23 mouse cellular contexts compared by ENCODE assay signal in genomic region chr1:58909636-58910272, GRCm38 (mm10).
DNase-seq lines count a peak whose midpoint lies in the region; ATAC-seq and TF ChIP-seq lines count a peak whose summit lies in the region.
"Had no signal": no experiment of that assay in that cellular context is flagged by ENCODE, and none has a peak within 500 bp of the region (broad histone marks: within the 10 kb centered on the region; RNA-seq: fewer than 3 reads in every experiment).

No protein-coding gene starts in this region.

- no peak for TF ChIP-seq CTCF in layer of hippocampus, adult 2 months (conservative IDR thresholded peaks at IDR 0.05)
- no peak for TF ChIP-seq CTCF in embryonic fibroblast, embryonic 13.5 days (IDR thresholded peaks at IDR 0.05; ENCODE audit: borderline replicate concordance, insufficient read depth, low read length)

- H3K27ac ChIP-seq in layer of hippocampus, adult 2 months = 0 out of 2 replicates have a peak overlapping the region, but pooled peaks have one; percentile 5
- peak overlapping the region; percentile 43 for H3K27ac ChIP-seq in embryonic fibroblast, embryonic 13.5 days (ENCODE audit: insufficient read depth, low read length)
- H3K27ac ChIP-seq: embryonic facial prominence, embryonic 12.5 days; forebrain, embryonic 12.5 days; gastrocnemius, adult 2 months; hindbrain, embryonic 12.5 days; kidney, embryonic 15.5 days; limb, embryonic 15.5 days; liver, embryonic 14.5 days; midbrain, embryonic 12.5 days; stomach, postnatal 0 days had no signal

- H3K4me3 ChIP-seq in layer of hippocampus, adult 2 months = no peak overlapping the region
- H3K4me3 ChIP-seq in embryonic fibroblast, embryonic 13.5 days (ENCODE audit: insufficient read depth, low read length) = no peak overlapping the region
- H3K4me3 ChIP-seq: embryonic facial prominence, embryonic 12.5 days; erythroblast, embryonic 14.5 days; forebrain, embryonic 12.5 days; gastrocnemius, adult 2 months; hindbrain, embryonic 12.5 days; kidney, embryonic 15.5 days; limb, embryonic 15.5 days; midbrain, embryonic 12.5 days had no signal

- no peak for ATAC-seq in CD4-positive, CD25-positive, alpha-beta regulatory T cell, adult 4 months

- peaks cover 13% of the 10 kb centered on the region for H3K4me1 ChIP-seq in embryonic fibroblast, embryonic 13.5 days (ENCODE audit: control insufficient read depth, insufficient read depth, low read length)
- H3K4me1 ChIP-seq: embryonic facial prominence, embryonic 12.5 days; forebrain, embryonic 12.5 days; hindbrain, embryonic 12.5 days; kidney, embryonic 15.5 days; limb, embryonic 15.5 days; midbrain, embryonic 12.5 days had no signal

- DNase-seq in layer of hippocampus, adult 2 months (ENCODE audit: low spot score in 2 of 2) = no peak
- no peak for DNase-seq in layer of hippocampus, postnatal 14 days (ENCODE audit: low spot score in 2 of 2)
- peak; percentile 28 for DNase-seq in right cerebral cortex, postnatal 25 days
- DNase-seq in right cerebral cortex, postnatal 10 days (ENCODE audit: low spot score in 2 of 2) = no peak
- no peak for DNase-seq in cerebellum, adult 11 months
- DNase-seq: adrenal gland, postnatal 14 days; cerebellum, adult 11-12 months; cerebellum, postnatal 10 days; gastrocnemius, adult 2 months; kidney, adult 11 months; kidney, postnatal 36 days; lung, embryonic 14.5 days had no signal

- TF ChIP-seq POLR2A in embryonic fibroblast, embryonic 13.5 days (IDR thresholded peaks at IDR 0.05; ENCODE audit: low read depth, low read length) = no peak
